Mouse (Mus musculus): ENCODE data around the gene Agbl5. TPM values are rescaled to one million over a fixed set of nuclear protein-coding genes. Genes with fewer than 3 reads are reported as not detected.

Gene Agbl5
- total RNA-seq, 2 experiments from 2014 or later: 13.0 to 14.5 TPM

- no peak for DNase-seq (ENCODE audit: extremely low spot score in 1 of 2, low spot score in 1 of 2)
Observed at GRCm38 (mm10) chr5:30948620-30949019, 60.1 kb downstream of the Agbl5 start.

- DNase-seq (ENCODE audit: extremely low spot score in 1 of 2, low spot score in 1 of 2): peak; percentile 80 to 85
Observed at GRCm38 (mm10) chr5:30949654-30950326, 61.3 kb downstream of the Agbl5 start.

- no peak for DNase-seq (ENCODE audit: extremely low spot score in 1 of 2, low spot score in 1 of 2)
Observed at GRCm38 (mm10) chr5:30950451-30950850, 62.0 kb downstream of the Agbl5 start.

GRCm38 (mm10) chr5:30950922-30951321, 62.4 kb downstream of the Agbl5 start:
- no peak for DNase-seq (ENCODE audit: extremely low spot score in 1 of 2, low spot score in 1 of 2)

GRCm38 (mm10) chr5:30951706-30952105, 63.2 kb downstream of the Agbl5 start:
- no peak for DNase-seq (ENCODE audit: extremely low spot score in 1 of 2, low spot score in 1 of 2)

- DNase-seq (ENCODE audit: extremely low spot score in 1 of 2, low spot score in 1 of 2): no peak
Observed at GRCm38 (mm10) chr5:30952551-30952950, 64.1 kb downstream of the Agbl5 start.

GRCm38 (mm10) chr5:30954065-30954464, 65.6 kb downstream of the Agbl5 start:
- no peak for DNase-seq (ENCODE audit: extremely low spot score in 1 of 2, low spot score in 1 of 2)

GRCm38 (mm10) chr5:30954556-30954955, 66.1 kb downstream of the Agbl5 start:
- DNase-seq (ENCODE audit: extremely low spot score in 1 of 2, low spot score in 1 of 2): no peak

- DNase-seq (ENCODE audit: extremely low spot score in 1 of 2, low spot score in 1 of 2): no peak
Observed at GRCm38 (mm10) chr5:30955751-30956150, 67.3 kb downstream of the Agbl5 start.

Other genes with a start within 250 kb of the Agbl5 start
- 10 to 100 TPM; 34.7 to 35.3 TPM for gene Slc35f6, start 240.8 kb upstream of the Agbl5 start, total RNA-seq (2021)
- 1 to 10 TPM; 3.8 to 3.9 TPM for gene Cenpa, start 221.9 kb upstream of the Agbl5 start, total RNA-seq (2021)
- gene Dpysl5, start 177.1 kb upstream of the Agbl5 start, total RNA-seq (2021): 10 to 100 TPM; 40.5 to 46.6 TPM
- 100 to 1,000 TPM; 230 to 250 TPM for gene Mapre3, start 74.1 kb upstream of the Agbl5 start, total RNA-seq (2021)
- gene Tmem214, start 20.7 kb upstream of the Agbl5 start, total RNA-seq (2021): 10 to 100 TPM; 60.4 to 60.8 TPM
- 100 to 1,000 TPM in 1 of 2 experiments, 10 to 100 TPM in 1; 92.7 to 101 TPM for gene Ost4, start 19.1 kb downstream of the Agbl5 start, total RNA-seq (2021)
- gene Emilin1, start 24.7 kb downstream of the Agbl5 start, total RNA-seq (2021): 1 to 10 TPM; 2.5 to 3.4 TPM
- 10 to 100 TPM; 12.3 to 15.5 TPM for gene Khk, start 32.7 kb downstream of the Agbl5 start, total RNA-seq (2021)
- gene Cgref1, start 56.9 kb downstream of the Agbl5 start, total RNA-seq (2021): 10 to 100 TPM; 14.5 to 16.7 TPM
- 100 to 1,000 TPM; 126 to 131 TPM for gene Preb, start 71.7 kb downstream of the Agbl5 start, total RNA-seq (2021)
- gene Tcf23, start 80.0 kb downstream of the Agbl5 start, total RNA-seq (2021): under 1 TPM; 0.09 to 0.12 TPM
- gene Atraid, start 159.6 kb downstream of the Agbl5 start, total RNA-seq (2021): 10 to 100 TPM; 69.4 to 78.9 TPM
- gene Slc5a6, start 160.2 kb downstream of the Agbl5 start, total RNA-seq (2021): 10 to 100 TPM; 14.2 to 15.3 TPM
- 10 to 100 TPM; 16.9 to 18.0 TPM for gene Cad, start 166.1 kb downstream of the Agbl5 start, total RNA-seq (2021)
- not detected for gene Dnajc5g, start 217.6 kb downstream of the Agbl5 start, total RNA-seq (2021)
- gene Slc30a3, start 219.5 kb downstream of the Agbl5 start, total RNA-seq (2021): 10 to 100 TPM; 78.9 to 86.5 TPM
- gene Trim54, start 228.0 kb downstream of the Agbl5 start, total RNA-seq (2021): not detected